Mouse (Mus musculus) layer of hippocampus, postnatal 25 days (tissue): ENCODE measurements around the gene Fasn. TPM values are rescaled to one million over a fixed set of nuclear protein-coding genes. Genes with fewer than 3 reads are reported as not detected.
A peak's percentile ranks its signal among the peaks of the same experiment; 100 is the strongest.
"Not testable (repeated sequence)": the region's sequence is repeated elsewhere in the genome, so short reads cannot be mapped to it uniquely, and the experiment has no call there.

Experiments used
- DNase-seq, 2 experiments: peaks; one replicate each; pipeline ENCODE4 v3.0.0; 2022; ENCODE audit warnings: mixed read lengths in 2 of 2, low spot score in 1 of 2; ENCODE audit errors: extremely low spot score in 1 of 2
- total RNA-seq, 2 experiments: library from RNA; stranded (reverse); gene quantifications; 2 replicates each; pipeline ENCODE4 v1.2.3; 2021

Fasn gene
- total RNA-seq, 2 experiments from 2014 or later: 191 to 198 TPM

- peak; percentile 69 to 94 for DNase-seq
Observed at GRCm38 (mm10) chr11:120800061-120800904, 24.1 kb downstream of the Fasn start.

GRCm38 (mm10) chr11:120799316-120799890 lies 24.9 kb downstream of the Fasn start:
- DNase-seq: no peak

- DNase-seq: no peak
Observed at GRCm38 (mm10) chr11:120798244-120798643, 26.1 kb downstream of the Fasn start.

GRCm38 (mm10) chr11:120796614-120796946 lies 27.8 kb downstream of the Fasn start:
- DNase-seq: no peak

- DNase-seq: peak; percentile 99
Observed at GRCm38 (mm10) chr11:120795756-120796613, 28.4 kb downstream of the Fasn start, which contains the start of gene Dus1l. Dus1l (minus strand) TSS chr11:120796403.

- no peak for DNase-seq
Observed at GRCm38 (mm10) chr11:120792652-120793051, 31.7 kb downstream of the Fasn start.

GRCm38 (mm10) chr11:120789810-120790209 lies 34.5 kb downstream of the Fasn start:
- DNase-seq: no peak

- no peak for DNase-seq
Observed at GRCm38 (mm10) chr11:120789355-120789754, 35.0 kb downstream of the Fasn start.

- DNase-seq: not testable (repeated sequence)
Observed at GRCm38 (mm10) chr11:120788460-120788859, 35.9 kb downstream of the Fasn start.

GRCm38 (mm10) chr11:120785145-120785544 lies 39.2 kb downstream of the Fasn start:
- DNase-seq: no peak

- DNase-seq: peak; percentile 68 to 79
Observed at GRCm38 (mm10) chr11:120784064-120784791, 40.1 kb downstream of the Fasn start, which contains the start of the genes Rfng and Gps1. Rfng (minus strand) TSS chr11:120784207. Gps1 (plus strand) TSS chr11:120784272.

GRCm38 (mm10) chr11:120783426-120784063 lies 40.8 kb downstream of the Fasn start:
- no peak for DNase-seq

- not testable (repeated sequence) for DNase-seq
Observed at GRCm38 (mm10) chr11:120781361-120781760, 43.0 kb downstream of the Fasn start.

GRCm38 (mm10) chr11:120779876-120780275 lies 44.5 kb downstream of the Fasn start:
- no peak for DNase-seq

- no peak for DNase-seq
Observed at GRCm38 (mm10) chr11:120777123-120777522, 47.2 kb downstream of the Fasn start.

- DNase-seq: peak; percentile 98 to 99
Observed at GRCm38 (mm10) chr11:120775774-120776469, 48.4 kb downstream of the Fasn start.

- DNase-seq: no peak
Observed at GRCm38 (mm10) chr11:120773463-120774190, 50.7 kb downstream of the Fasn start.

- DNase-seq: no peak
Observed at GRCm38 (mm10) chr11:120772749-120773148, 51.6 kb downstream of the Fasn start.
